Mouse (Mus musculus) adrenal gland, adult 8-10 months (tissue): ENCODE measurements around the gene Bhlha15. TPM values are rescaled to one million over a fixed set of nuclear protein-coding genes. Genes with fewer than 3 reads are reported as not detected.

Source experiments
- DNase-seq: peaks from one replicate; pipeline ENCODE4 v3.0.0; 2022
- total RNA-seq, 4 experiments: library from RNA; stranded (reverse); gene quantifications; 2 replicates each; pipeline ENCODE4 v1.2.4; 2022

Bhlha15 gene
- total RNA-seq, 4 experiments from 2014 or later: 0.61 to 3.0 (median 2.3) TPM

DNA sequence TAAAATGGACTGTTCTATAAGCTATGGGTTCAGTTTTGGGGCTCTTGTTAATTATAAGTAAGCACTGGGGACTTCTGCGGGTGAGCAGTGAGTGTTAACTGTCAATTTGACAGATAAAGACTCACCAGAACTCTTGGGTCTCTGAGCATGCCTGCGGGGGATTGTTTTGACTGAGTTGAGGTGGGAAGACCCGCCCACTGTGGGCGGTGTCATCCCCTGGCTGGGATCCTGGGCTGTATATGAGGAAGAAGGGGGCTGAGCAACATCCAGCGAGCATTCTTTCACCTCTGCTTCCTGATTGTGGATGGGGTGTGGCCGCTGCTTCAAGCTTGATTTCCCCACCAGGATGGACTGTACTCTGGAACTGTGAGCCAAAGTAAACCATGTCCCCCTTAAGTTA lies 44.1 kb downstream of the Bhlha15 start:
- no peak for DNase-seq

DNA sequence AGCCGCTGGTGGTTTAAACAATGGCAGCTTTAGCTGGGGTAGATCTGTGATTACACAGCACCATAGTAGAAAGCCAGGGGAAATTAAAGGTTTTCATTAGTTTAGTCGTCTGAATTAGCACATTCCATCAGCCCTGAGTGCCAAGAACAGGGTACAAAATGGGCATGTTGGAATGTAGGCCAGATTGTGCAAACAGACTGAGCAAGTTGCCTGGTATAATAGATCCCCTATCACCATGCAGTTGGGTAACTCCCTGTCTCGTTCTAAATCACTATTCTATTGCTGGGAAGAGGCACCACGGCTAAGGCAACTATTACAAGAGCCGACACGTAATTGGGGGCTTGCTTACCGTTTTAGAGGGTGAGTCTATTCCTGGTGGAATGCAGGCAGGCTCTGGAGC lies 44.6 kb downstream of the Bhlha15 start:
- no peak for DNase-seq

DNA sequence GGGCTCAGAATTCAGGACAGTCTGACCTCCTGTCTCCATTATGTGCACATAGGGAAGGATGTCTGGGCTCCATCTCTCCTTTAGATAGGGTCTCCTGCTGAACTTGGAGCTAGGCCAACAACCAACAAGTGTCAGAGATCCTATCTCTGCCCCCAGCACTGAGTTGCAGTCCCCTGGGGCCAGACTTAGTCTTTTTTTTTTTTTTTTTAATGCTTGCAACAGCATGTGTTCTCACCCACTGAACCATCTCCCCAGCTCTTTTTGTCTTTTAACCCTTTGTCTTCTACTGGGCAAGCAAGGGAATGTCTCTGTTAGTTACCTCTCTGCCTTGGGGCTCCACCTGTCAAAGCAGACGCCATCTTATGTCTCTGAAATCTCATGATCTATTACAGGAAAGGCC lies 48.9 kb downstream of the Bhlha15 start:
- DNase-seq: no peak

Other genes starting within 250 kb of the Bhlha15 start
- 10 to 100 TPM; 56.5 to 60.7 (median 60.2) TPM for gene Ccz1, start 175.4 kb upstream of the Bhlha15 start, total RNA-seq
- gene Ocm, start 163.6 kb upstream of the Bhlha15 start, total RNA-seq: not detected
- 10 to 100 TPM; 31.2 to 45.6 (median 38.8) TPM for gene Lmtk2, start 89.8 kb upstream of the Bhlha15 start, total RNA-seq
- gene Tecpr1, start 33.3 kb downstream of the Bhlha15 start, total RNA-seq: 100 to 1,000 TPM; 113 to 201 (median 148) TPM
- 100 to 1,000 TPM; 101 to 135 (median 118) TPM for gene Bri3, start 54.2 kb downstream of the Bhlha15 start, total RNA-seq
- 10 to 100 TPM in 2 of 4 experiments, 1 to 10 TPM in 2; 6.2 to 21.3 (median 11.1) TPM for gene Baiap2l1, start 167.8 kb downstream of the Bhlha15 start, total RNA-seq